Mouse (Mus musculus) liver, embryonic 15.5 days (tissue): ENCODE data around the gene Arhgef10l. TPM values are rescaled to one million over a fixed set of nuclear protein-coding genes. Genes with fewer than 3 reads are reported as not detected.

Experiments
- ATAC-seq: fragments of 200-750 bp; cut with Nextera tagmentation; 2 replicates; pipeline ENCODE4 v1.8.0; 2017; ENCODE audit warnings: moderate number of reproducible peaks, mild to moderate bottlenecking, moderate library complexity; ENCODE audit not compliant: insufficient read depth
- H3K27ac ChIP-seq: fragments of 300-500 bp; sonication (generic); replicated peaks from 2 replicates; pipeline ENCODE4 v1.5.1; 2015; ENCODE audit warnings: mild to moderate bottlenecking, inconsistent platforms
- H3K27me3 ChIP-seq: fragments of 300-500 bp; sonication (generic); 2 replicates; pipeline ENCODE4 v1.6.1; 2015; ENCODE audit warnings: mild to moderate bottlenecking, inconsistent platforms
- H3K36me3 ChIP-seq: fragments of 300-500 bp; sonication (generic); replicated peaks from 2 replicates; pipeline ENCODE4 v1.6.1; 2015; ENCODE audit warnings: moderate library complexity, mild to moderate bottlenecking, inconsistent platforms
- H3K4me1 ChIP-seq: fragments of 300-500 bp; sonication (generic); replicated peaks from 2 replicates; pipeline ENCODE4 v1.6.1; 2015; ENCODE audit warnings: inconsistent platforms
- H3K4me2 ChIP-seq: fragments of 300-500 bp; sonication (generic); 2 replicates; pipeline ENCODE4 v1.6.1; 2015; ENCODE audit warnings: moderate library complexity, mild to moderate bottlenecking, inconsistent platforms
- H3K4me3 ChIP-seq: fragments of 300-500 bp; sonication (generic); replicated peaks from 2 replicates; pipeline ENCODE4 v1.5.1; 2015; ENCODE audit warnings: mild to moderate bottlenecking, inconsistent platforms
- H3K9ac ChIP-seq: fragments of 300-500 bp; sonication (generic); 2 replicates; pipeline ENCODE4 v1.6.1; 2015; ENCODE audit warnings: moderate library complexity, mild to moderate bottlenecking, inconsistent platforms
- H3K9me3 ChIP-seq: fragments of 300-500 bp; sonication (generic); replicated peaks from 2 replicates; pipeline ENCODE4 v1.6.1; 2016; ENCODE audit warnings: inconsistent platforms
- WGBS: fragments of 180-500 bp; shearing (Covaris S2); methylation state at CpG from one replicate; pipeline ENCODE4 v1.1.7; 2015; ENCODE audit warnings: mixed read lengths; ENCODE audit not compliant: insufficient replicate concordance; 5-methylcytosine and 5-hydroxymethylcytosine counted together
- polyA plus RNA-seq: library from polyadenylated mRNA; unstranded; fragments of >200 nt; fragmentation: Nextera tagmentation; extraction: Ambion mirVana; gene quantifications from 2 replicates; pipeline ENCODE4 v1.2.1, GENCODE M21; 2015

Arhgef10l gene
- polyA plus RNA-seq, 1 experiment from 2014 or later = 4.8 TPM

- H3K4me1 ChIP-seq = peaks cover 19% of the 10 kb centered on the region
- no peaks in the 10 kb centered on the region for H3K36me3 ChIP-seq
- no peaks in the 10 kb centered on the region for H3K27me3 ChIP-seq
- no peak for ATAC-seq
- H3K4me2 ChIP-seq = no peak overlapping the region
- no peak overlapping the region for H3K4me3 ChIP-seq
- H3K9me3 ChIP-seq = no peaks in the 10 kb centered on the region
- 73% methylated on average over 5 of the region's 5 CpGs for WGBS
- H3K27ac ChIP-seq = no peak overlapping the region
- H3K9ac ChIP-seq = no peak overlapping the region
These were observed 51.3 kb downstream of the Arhgef10l start for GRCm38 (mm10) chr4:140614553-140614952.

- ATAC-seq = no peak
- Histone ChIP-seq H3K27me3 (no peaks in the 10 kb centered on the region), H3K36me3 (no peaks in the 10 kb centered on the region), H3K4me2 (no peak overlapping the region), H3K9ac (no peak overlapping the region), H3K4me3 (no peak overlapping the region), H3K4me1 (peaks cover 19% of the 10 kb centered on the region), H3K27ac (no peak overlapping the region), H3K9me3 (no peaks in the 10 kb centered on the region)
- 72% methylated on average over 6 of the region's 6 CpGs for WGBS
These were observed 51.7 kb downstream of the Arhgef10l start for GRCm38 (mm10) chr4:140614145-140614544.

GRCm38 (mm10) chr4:140610841-140611609 lies 54.8 kb downstream of the Arhgef10l start:
- WGBS = 48% methylated on average over 12 of the region's 12 CpGs
- H3K4me3 ChIP-seq = no peak overlapping the region
- no peak overlapping the region for H3K9ac ChIP-seq
- no peak overlapping the region for H3K27ac ChIP-seq
- no peaks in the 10 kb centered on the region for H3K36me3 ChIP-seq
- ATAC-seq = no peak
- no peaks in the 10 kb centered on the region for H3K9me3 ChIP-seq
- H3K4me2 ChIP-seq = no peak overlapping the region
- H3K27me3 ChIP-seq = no peaks in the 10 kb centered on the region
- peaks cover 7% of the 10 kb centered on the region for H3K4me1 ChIP-seq

- no peaks in the 10 kb centered on the region for H3K36me3 ChIP-seq
- no peaks in the 10 kb centered on the region for H3K9me3 ChIP-seq
- H3K4me3 ChIP-seq = no peak overlapping the region
- ATAC-seq = no peak
- no peak overlapping the region for H3K4me2 ChIP-seq
- no peak overlapping the region for H3K27ac ChIP-seq
- H3K27me3 ChIP-seq = no peaks in the 10 kb centered on the region
- WGBS = 68% methylated on average over 9 of the region's 9 CpGs
- no peaks in the 10 kb centered on the region for H3K4me1 ChIP-seq
- H3K9ac ChIP-seq = no peak overlapping the region
These were observed 57.5 kb downstream of the Arhgef10l start for GRCm38 (mm10) chr4:140608228-140608720.

- no peaks in the 10 kb centered on the region for H3K27me3 ChIP-seq
- H3K4me3 ChIP-seq = no peak overlapping the region
- H3K27ac ChIP-seq = no peak overlapping the region
- no peaks in the 10 kb centered on the region for H3K4me1 ChIP-seq
- H3K9me3 ChIP-seq = no peaks in the 10 kb centered on the region
- no peak for ATAC-seq
- no peaks in the 10 kb centered on the region for H3K36me3 ChIP-seq
- WGBS = 71% methylated on average over 7 of the region's 7 CpGs
- H3K4me2 ChIP-seq = no peak overlapping the region
- H3K9ac ChIP-seq = no peak overlapping the region
These were observed 59.0 kb downstream of the Arhgef10l start for GRCm38 (mm10) chr4:140606779-140607178.

GRCm38 (mm10) chr4:140606197-140606596 lies 59.6 kb downstream of the Arhgef10l start:
- Histone ChIP-seq H3K27me3 (no peaks in the 10 kb centered on the region), H3K4me2 (no peak overlapping the region), H3K9ac (no peak overlapping the region), H3K27ac (no peak overlapping the region), H3K9me3 (no peaks in the 10 kb centered on the region), H3K36me3 (no peaks in the 10 kb centered on the region), H3K4me1 (no peaks in the 10 kb centered on the region), H3K4me3 (no peak overlapping the region)
- ATAC-seq = no peak
- 54% methylated on average over 7 of the region's 7 CpGs for WGBS

- Histone ChIP-seq H3K9ac (no peak overlapping the region), H3K4me3 (no peak overlapping the region), H3K9me3 (no peaks in the 10 kb centered on the region), H3K36me3 (no peaks in the 10 kb centered on the region), H3K4me2 (no peak overlapping the region), H3K27ac (no peak overlapping the region), H3K4me1 (no peaks in the 10 kb centered on the region), H3K27me3 (no peaks in the 10 kb centered on the region)
- ATAC-seq = no peak
- WGBS = 63% methylated on average over 7 of the region's 7 CpGs
These were observed 60.0 kb downstream of the Arhgef10l start for GRCm38 (mm10) chr4:140605790-140606189.

- Histone ChIP-seq H3K27me3 (no peaks in the 10 kb centered on the region), H3K4me3 (no peak overlapping the region), H3K9ac (no peak overlapping the region), H3K36me3 (no peaks in the 10 kb centered on the region), H3K9me3 (no peaks in the 10 kb centered on the region), H3K4me2 (no peak overlapping the region), H3K27ac (no peak overlapping the region), H3K4me1 (no peaks in the 10 kb centered on the region)
- no peak for ATAC-seq
- WGBS = 76% methylated on average over 6 of the region's 6 CpGs
These were observed 60.6 kb downstream of the Arhgef10l start for GRCm38 (mm10) chr4:140605247-140605646.

GRCm38 (mm10) chr4:140604541-140604940 lies 61.3 kb downstream of the Arhgef10l start:
- Histone ChIP-seq H3K4me1 (no peaks in the 10 kb centered on the region), H3K4me3 (no peak overlapping the region), H3K4me2 (no peak overlapping the region), H3K9me3 (no peaks in the 10 kb centered on the region), H3K36me3 (no peaks in the 10 kb centered on the region), H3K9ac (no peak overlapping the region), H3K27me3 (no peaks in the 10 kb centered on the region), H3K27ac (no peak overlapping the region)
- no peak for ATAC-seq
- 73% methylated on average over 8 of the region's 8 CpGs for WGBS

- Histone ChIP-seq H3K4me1 (no peaks in the 10 kb centered on the region), H3K27ac (no peak overlapping the region), H3K9ac (no peak overlapping the region), H3K36me3 (0 out of 2 replicates have a peak, but pooled peaks cover 3% of the 10 kb centered on the region), H3K27me3 (no peaks in the 10 kb centered on the region), H3K4me3 (no peak overlapping the region), H3K9me3 (no peaks in the 10 kb centered on the region), H3K4me2 (no peak overlapping the region)
- 59% methylated on average over 4 of the region's 4 CpGs for whole genome bisulfite sequencing
- no peak for ATAC-seq
These were observed 63.8 kb downstream of the Arhgef10l start for GRCm38 (mm10) chr4:140602022-140602421.

- Histone ChIP-seq H3K9me3 (0 out of 2 replicates have a peak, but pooled peaks cover 3% of the 10 kb centered on the region), H3K27me3 (no peaks in the 10 kb centered on the region), H3K27ac (no peak overlapping the region), H3K4me2 (no peak overlapping the region), H3K36me3 (0 out of 2 replicates have a peak, but pooled peaks cover 3% of the 10 kb centered on the region), H3K9ac (no peak overlapping the region), H3K4me1 (no peaks in the 10 kb centered on the region), H3K4me3 (no peak overlapping the region)
- no peak for ATAC-seq
- 72% methylated on average over 11 of the region's 11 CpGs for WGBS
These were observed 64.7 kb downstream of the Arhgef10l start for GRCm38 (mm10) chr4:140601153-140601552.
